Mouse (Mus musculus) WW6 (cell line): ENCODE data around the gene Mterf2.

Experiments
- DNase-seq: peaks from one replicate; pipeline ENCODE4 v3.0.0-alpha.2; 2013; ENCODE audit warnings: low read depth, low spot score

Mterf2 gene

GRCm38 (mm10) chr10:85127395-85128287 is at the start of gene Mterf2:
Gene Mterf2 (minus strand): TSS chr10:85128027.
- peak; percentile 92 for DNase-seq

GRCm38 (mm10) chr10:85176640-85177039 is 48.8 kb upstream of the Mterf2 start:
- no peak for DNase-seq

- no peak for DNase-seq
These were observed 37.5 kb upstream of the Mterf2 start for GRCm38 (mm10) chr10:85165306-85165705.

GRCm38 (mm10) chr10:85164791-85165190 is 37.0 kb upstream of the Mterf2 start:
- no peak for DNase-seq

- DNase-seq, result no peak
These were observed 34.0 kb upstream of the Mterf2 start for GRCm38 (mm10) chr10:85161745-85162351.

- DNase-seq, result no peak
These were observed 32.3 kb upstream of the Mterf2 start for GRCm38 (mm10) chr10:85159989-85160619.

GRCm38 (mm10) chr10:85157451-85157850 is 29.6 kb upstream of the Mterf2 start:
- DNase-seq, result no peak

- DNase-seq, result no peak
These were observed 26.4 kb upstream of the Mterf2 start for GRCm38 (mm10) chr10:85154195-85154594.

- DNase-seq, result no peak
These were observed 21.4 kb upstream of the Mterf2 start for GRCm38 (mm10) chr10:85149226-85149625.

- DNase-seq, result no peak
These were observed 18.5 kb upstream of the Mterf2 start for GRCm38 (mm10) chr10:85146282-85146681.

- no peak for DNase-seq
These were observed 13.6 kb upstream of the Mterf2 start for GRCm38 (mm10) chr10:85141465-85141864.

- DNase-seq, result no peak
These were observed 8.7 kb upstream of the Mterf2 start for GRCm38 (mm10) chr10:85136573-85136972.

- DNase-seq, result peak; percentile 13
These were observed 626 bp upstream of the Mterf2 start for GRCm38 (mm10) chr10:85128453-85128852.

- DNase-seq, result no peak
These were observed 2.6 kb downstream of the Mterf2 start for GRCm38 (mm10) chr10:85125184-85125583.

- no peak for DNase-seq
These were observed 13.4 kb downstream of the Mterf2 start for GRCm38 (mm10) chr10:85114409-85114808.

GRCm38 (mm10) chr10:85103085-85103885 is 24.5 kb downstream of the Mterf2 start:
- peak; percentile 24 for DNase-seq

GRCm38 (mm10) chr10:85102247-85103084 is 25.4 kb downstream of the Mterf2 start, which contains the start of the genes Fhl4 and Tmem263:
Gene Fhl4 (minus strand): TSS chr10:85102495.
Gene Tmem263 (plus strand): TSS chr10:85102627.
- DNase-seq, result peak; percentile 74

- peak; percentile 3 for DNase-seq
These were observed 26.0 kb downstream of the Mterf2 start for GRCm38 (mm10) chr10:85101841-85102240.

- peak; percentile 59 for DNase-seq
These were observed 56.1 kb downstream of the Mterf2 start for GRCm38 (mm10) chr10:85071605-85072152.
